Mouse (Mus musculus): ENCODE results near the gene Sh2d6.

DNA sequence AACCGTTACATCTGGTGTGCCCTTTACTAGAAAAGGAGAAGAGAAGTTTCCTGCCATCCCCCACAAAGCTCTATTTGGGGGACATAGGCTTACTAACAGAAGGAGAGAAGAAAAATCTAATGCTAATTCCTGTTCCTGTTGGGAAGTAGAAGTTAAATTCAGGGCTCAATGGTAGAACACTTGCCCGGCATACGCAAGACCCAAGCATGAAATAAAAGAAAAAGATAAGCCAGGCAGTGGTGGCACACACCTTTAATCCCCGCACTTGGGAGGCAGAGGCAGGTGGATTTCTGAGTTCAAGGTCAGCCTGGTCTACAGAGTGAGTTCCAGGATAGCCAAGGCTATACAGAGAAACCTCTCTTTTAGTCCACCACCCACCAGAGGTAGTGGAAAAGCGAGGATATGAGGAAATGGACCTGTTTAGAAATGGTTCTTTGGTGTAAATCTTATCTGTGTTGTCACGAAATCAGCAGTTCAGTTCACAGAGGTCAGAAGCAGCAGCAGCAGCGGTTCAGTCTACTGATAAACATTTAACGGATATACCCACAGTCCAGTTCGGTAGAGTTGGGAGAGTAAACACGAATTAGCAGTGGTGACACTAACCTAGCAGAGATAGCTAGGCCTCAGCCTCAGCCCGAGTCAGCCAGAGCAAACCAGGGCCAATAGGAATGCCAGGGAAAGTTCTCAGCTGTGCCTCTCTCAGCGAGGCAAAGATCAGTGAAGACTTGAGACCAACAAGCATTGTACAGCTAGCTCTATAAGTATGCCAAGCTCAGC is 41.7 kb downstream of the Sh2d6 start:
- TF ChIP-seq GATA1 (IDR thresholded peaks at IDR 0.05; ENCODE audit: low read length) (no peak), TAL1 (IDR thresholded peaks at IDR 0.05; ENCODE audit: low read length) (no peak)

Measured in erythroblast, embryonic 14.5 days (primary cell).